Mouse (Mus musculus) G1E (cell line): ENCODE data around the gene Daam1.

Experiments
- CTCF ChIP-seq: IDR thresholded peaks from 2 replicates; pipeline ENCODE4 v1.5.1; 2012; ENCODE audit warnings: low read depth, low read length, inconsistent platforms, mixed read lengths
- GATA1 ChIP-seq: IDR thresholded peaks from 2 replicates; pipeline ENCODE4 v1.6.1; 2012; ENCODE audit warnings: borderline replicate concordance, low read length, inconsistent platforms, mixed read lengths

DNA sequence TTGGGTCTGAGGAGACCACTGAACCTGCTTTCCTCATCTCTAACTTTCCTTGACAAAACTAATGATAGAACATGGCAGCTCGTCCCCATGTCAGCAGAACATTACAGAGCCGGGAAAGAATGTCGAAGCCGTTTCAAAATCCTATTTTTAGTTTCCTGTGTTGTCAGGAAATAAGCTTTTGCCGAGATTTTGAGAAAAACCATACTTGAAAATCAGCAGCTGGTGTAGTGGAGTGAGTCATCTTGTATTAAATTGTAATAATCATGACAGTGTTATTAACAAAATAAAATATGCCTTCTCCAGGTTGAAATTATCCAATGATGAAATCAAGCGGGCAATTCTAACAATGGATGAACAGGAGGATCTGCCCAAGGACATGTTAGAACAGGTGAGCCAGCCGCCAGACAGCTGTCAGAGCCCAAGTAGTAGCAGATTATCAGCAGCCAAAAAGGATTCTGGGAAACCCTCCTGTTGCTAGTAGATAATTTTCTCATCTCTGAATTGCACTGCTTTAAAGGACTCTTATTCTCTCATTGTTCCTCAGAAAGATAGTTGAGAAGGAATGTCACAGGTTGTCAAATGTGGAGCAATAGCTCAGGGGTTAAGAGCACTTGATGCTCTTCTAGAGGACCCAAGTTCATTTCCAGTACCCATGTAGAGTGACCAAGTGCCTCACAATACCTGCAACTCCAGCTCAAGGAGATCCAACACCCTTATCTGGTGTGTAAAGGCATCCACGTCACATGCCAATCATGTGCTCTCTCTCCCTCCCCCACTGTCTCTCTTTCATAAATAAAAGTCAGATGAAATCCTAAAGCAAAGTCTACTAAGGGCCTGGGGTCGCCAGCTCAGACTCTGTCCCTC is 140.1 kb downstream of the Daam1 start:
- TF ChIP-seq GATA1 (no peak), CTCF (no peak)
